Mouse (Mus musculus) lung, embryonic 14.5 days (tissue): ENCODE results near the gene Naa30. TPM values are rescaled to one million over a fixed set of nuclear protein-coding genes. Genes with fewer than 3 reads are reported as not detected.

ENCODE experiments used
- ATAC-seq: fragments of 200-750 bp; cut with Nextera tagmentation; 2 replicates; pipeline ENCODE4 v1.8.0; 2017; ENCODE audit warnings: mild to moderate bottlenecking, moderate TSS enrichment, moderate library complexity; ENCODE audit not compliant: insufficient read depth
- DNase-seq: peaks from one replicate; pipeline ENCODE4 v3.0.0-alpha.2; 2015
- H3K27ac ChIP-seq: fragments of 300-500 bp; sonication (generic); 2 replicates; pipeline ENCODE4 v1.5.1; 2014; ENCODE audit warnings: low read depth, mild to moderate bottlenecking, moderate library complexity
- H3K27me3 ChIP-seq: fragments of 300-500 bp; sonication (generic); 2 replicates; pipeline ENCODE4 v1.6.1; 2014; ENCODE audit warnings: low read length, control low read depth; ENCODE audit not compliant: insufficient read depth
- H3K36me3 ChIP-seq: fragments of 300-500 bp; sonication (generic); 2 replicates; pipeline ENCODE4 v1.6.1; 2014; ENCODE audit warnings: control low read depth; ENCODE audit not compliant: insufficient read depth
- H3K4me1 ChIP-seq: fragments of 300-500 bp; sonication (generic); 2 replicates; pipeline ENCODE4 v1.6.1; 2014; ENCODE audit warnings: antibody characterized with exemption, control low read depth; ENCODE audit not compliant: insufficient read depth
- H3K4me2 ChIP-seq: fragments of 300-500 bp; sonication (generic); 2 replicates; pipeline ENCODE4 v1.6.1; 2014; ENCODE audit warnings: mild to moderate bottlenecking
- H3K4me3 ChIP-seq: fragments of 300-500 bp; sonication (generic); 2 replicates; pipeline ENCODE4 v1.5.1; 2014; ENCODE audit warnings: low read depth, low read length
- H3K9ac ChIP-seq: fragments of 300-500 bp; sonication (generic); 2 replicates; pipeline ENCODE4 v1.6.1; 2014
- H3K9me3 ChIP-seq: fragments of 300-500 bp; sonication (generic); 2 replicates; pipeline ENCODE4 v1.6.1; 2016; ENCODE audit warnings: low read depth, low read length, control low read depth
- CTCF ChIP-seq: IDR thresholded peaks from 2 replicates; pipeline ENCODE4 v1.5.1; 2016; ENCODE audit warnings: antibody characterized with exemption, low read depth
- WGBS: fragments of 180-500 bp; shearing (Covaris S2); extraction: QIAGEN DNeasy Blood & Tissue Kit; methylation state at CpG from one replicate; pipeline ENCODE4 v1.1.7; 2014; 5-methylcytosine and 5-hydroxymethylcytosine counted together
- polyA plus RNA-seq: library from polyadenylated mRNA; unstranded; fragments of >200 nt; fragmentation: Nextera tagmentation; extraction: Ambion mirVana; gene quantifications from 2 replicates; pipeline ENCODE4 v1.2.1, GENCODE M21; 2014

The Naa30 gene
- polyA plus RNA-seq, 1 experiment from 2014 or later: 16.7 TPM

GRCm38 (mm10) chr14:49155572-49155971 lies 16.5 kb upstream of the Naa30 start:
- no peak overlapping the region for H3K4me3 ChIP-seq
- H3K9ac ChIP-seq: no peak overlapping the region
- 17% methylated on average over 5 of the region's 5 CpGs for WGBS
- no peaks in the 10 kb centered on the region for H3K36me3 ChIP-seq
- H3K4me2 ChIP-seq: no peak overlapping the region
- DNase-seq (peak; percentile 47), ATAC-seq (no peak)
- no peak for TF ChIP-seq CTCF
- H3K27ac ChIP-seq: no peak overlapping the region
- H3K27me3 ChIP-seq: no peaks in the 10 kb centered on the region
- no peaks in the 10 kb centered on the region for H3K9me3 ChIP-seq
- no peaks in the 10 kb centered on the region for H3K4me1 ChIP-seq

GRCm38 (mm10) chr14:49158143-49158925 lies 13.7 kb upstream of the Naa30 start:
- DNase-seq (no peak), ATAC-seq (no peak)
- H3K9me3 ChIP-seq: no peaks in the 10 kb centered on the region
- 74% methylated on average over 16 of the region's 16 CpGs for WGBS
- no peaks in the 10 kb centered on the region for H3K27me3 ChIP-seq
- H3K36me3 ChIP-seq: no peaks in the 10 kb centered on the region
- no peak overlapping the region for H3K4me3 ChIP-seq
- no peak overlapping the region for H3K4me2 ChIP-seq
- H3K27ac ChIP-seq: no peak overlapping the region
- no peaks in the 10 kb centered on the region for H3K4me1 ChIP-seq
- no peak for TF ChIP-seq CTCF
- H3K9ac ChIP-seq: no peak overlapping the region

GRCm38 (mm10) chr14:49171286-49171685 lies 740 bp upstream of the Naa30 start:
- peaks cover 16% of the 10 kb centered on the region for H3K4me1 ChIP-seq
- peaks cover 11% of the 10 kb centered on the region; the same call in 1 of the 2 replicates for H3K36me3 ChIP-seq
- 17% methylated on average over 8 of the region's 8 CpGs for WGBS
- TF ChIP-seq CTCF: no peak
- no peaks in the 10 kb centered on the region for H3K27me3 ChIP-seq
- peak overlapping the region; percentile 87 for H3K9ac ChIP-seq
- H3K4me2 ChIP-seq: peak overlapping the region; percentile 97
- no peaks in the 10 kb centered on the region for H3K9me3 ChIP-seq
- ATAC-seq: peak; percentile 15; the same call in 1 of the 2 replicates
- peak overlapping the region; percentile 89 for H3K4me3 ChIP-seq
- H3K27ac ChIP-seq: peak overlapping the region; percentile 55; the same call in 1 of the 2 replicates
- peak; percentile 6 for DNase-seq

- peak overlapping the region; percentile 87 for H3K9ac ChIP-seq
- peak overlapping the region; percentile 97 for H3K4me2 ChIP-seq
- H3K27me3 ChIP-seq: no peaks in the 10 kb centered on the region
- TF ChIP-seq CTCF: no peak
- no peaks in the 10 kb centered on the region for H3K9me3 ChIP-seq
- ATAC-seq (peak; percentile 83), DNase-seq (peak; percentile 69)
- H3K27ac ChIP-seq: peak overlapping the region; percentile 78
- peaks cover 16% of the 10 kb centered on the region for H3K4me1 ChIP-seq
- H3K36me3 ChIP-seq: peaks cover 12% of the 10 kb centered on the region; the same call in 1 of the 2 replicates
- H3K4me3 ChIP-seq: peak overlapping the region; percentile 89
- 0% methylated on average over 45 of the region's 46 CpGs for WGBS
These were observed 559 bp downstream of the Naa30 start for GRCm38 (mm10) chr14:49172582-49172988.

GRCm38 (mm10) chr14:49173290-49174135 lies 1.5 kb downstream of the Naa30 start:
- WGBS: 22% methylated on average over 16 of the region's 16 CpGs
- Histone ChIP-seq H3K27ac (no peak overlapping the region; the same call in 1 of the 2 replicates), H3K4me2 (peak overlapping the region; percentile 97), H3K36me3 (peaks cover 17% of the 10 kb centered on the region), H3K27me3 (no peaks in the 10 kb centered on the region), H3K9ac (peak overlapping the region; percentile 87), H3K9me3 (no peaks in the 10 kb centered on the region), H3K4me3 (peak overlapping the region; percentile 89), H3K4me1 (peaks cover 16% of the 10 kb centered on the region)
- no peak for TF ChIP-seq CTCF
- peak; percentile 6 for DNase-seq
- no peak for ATAC-seq

- Histone ChIP-seq H3K9me3 (no peaks in the 10 kb centered on the region), H3K4me2 (no peak overlapping the region), H3K4me1 (peaks cover under 1% of the 10 kb centered on the region; the same call in 1 of the 2 replicates), H3K27me3 (no peaks in the 10 kb centered on the region), H3K27ac (no peak overlapping the region), H3K9ac (no peak overlapping the region), H3K36me3 (peaks cover 46% of the 10 kb centered on the region), H3K4me3 (no peak overlapping the region)
- ATAC-seq: no peak
- no peak for DNase-seq
- 77% methylated on average over 3 of the region's 3 CpGs for WGBS
- TF ChIP-seq CTCF: no peak
These were observed 7.7 kb downstream of the Naa30 start for GRCm38 (mm10) chr14:49179736-49180135.

- no peaks in the 10 kb centered on the region for H3K9me3 ChIP-seq
- H3K27me3 ChIP-seq: no peaks in the 10 kb centered on the region
- no peak overlapping the region for H3K4me2 ChIP-seq
- DNase-seq (no peak), ATAC-seq (no peak)
- no peak overlapping the region for H3K4me3 ChIP-seq
- no peak overlapping the region for H3K9ac ChIP-seq
- no peak for TF ChIP-seq CTCF
- H3K4me1 ChIP-seq: no peaks in the 10 kb centered on the region
- H3K27ac ChIP-seq: no peak overlapping the region
- peaks cover 68% of the 10 kb centered on the region for H3K36me3 ChIP-seq
- 88% methylated on average over 2 of the region's 2 CpGs for WGBS
These were observed 14.2 kb downstream of the Naa30 start for GRCm38 (mm10) chr14:49186270-49186669.
